Mouse (Mus musculus): ENCODE data around the gene Prickle2.

DNA sequence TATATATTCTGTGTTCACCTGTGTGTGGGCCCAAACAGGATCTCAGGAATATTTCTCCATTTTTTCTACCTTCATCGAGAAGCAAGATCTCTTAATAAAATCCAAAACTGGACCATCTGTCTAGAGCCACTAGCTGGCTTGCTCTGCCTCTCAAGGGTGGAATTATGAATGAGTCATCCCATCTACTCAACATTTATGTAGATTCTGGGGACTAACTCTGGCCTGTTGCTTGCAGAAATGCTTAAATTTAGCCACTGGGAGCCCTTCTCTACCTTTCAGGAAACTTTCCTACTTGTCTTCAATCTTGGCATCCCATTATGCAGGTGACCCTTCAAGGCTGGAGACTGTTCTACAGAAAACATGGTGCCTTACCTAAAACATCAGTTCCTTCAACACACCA lies 194.0 kb downstream of the Prickle2 start:
- TF ChIP-seq POLR2A (IDR thresholded peaks at IDR 0.05; ENCODE audit: control insufficient read depth, low read depth, low read length) = no peak
- TF ChIP-seq CTCF (IDR thresholded peaks at IDR 0.05; ENCODE audit: control insufficient read depth, insufficient read depth, insufficient replicate concordance, low read depth, low read length) = no peak

Data from testis, adult 2 months (tissue).